Mouse (Mus musculus) thymus, postnatal 4 days (tissue): Measurements from ENCODE around the gene Med21.
A peak's percentile ranks its signal among the peaks of the same experiment; 100 is the strongest.

Experiments
- DNase-seq: peaks from one replicate; pipeline ENCODE4 v3.0.0; 2021

The Med21 gene

GRCm38 (mm10) chr6:146640991-146641390 is 1.4 kb upstream of the Med21 start:
- no peak for DNase-seq

- DNase-seq = no peak
Measured at GRCm38 (mm10) chr6:146641621-146642210, 631 bp upstream of the Med21 start.

DNA sequence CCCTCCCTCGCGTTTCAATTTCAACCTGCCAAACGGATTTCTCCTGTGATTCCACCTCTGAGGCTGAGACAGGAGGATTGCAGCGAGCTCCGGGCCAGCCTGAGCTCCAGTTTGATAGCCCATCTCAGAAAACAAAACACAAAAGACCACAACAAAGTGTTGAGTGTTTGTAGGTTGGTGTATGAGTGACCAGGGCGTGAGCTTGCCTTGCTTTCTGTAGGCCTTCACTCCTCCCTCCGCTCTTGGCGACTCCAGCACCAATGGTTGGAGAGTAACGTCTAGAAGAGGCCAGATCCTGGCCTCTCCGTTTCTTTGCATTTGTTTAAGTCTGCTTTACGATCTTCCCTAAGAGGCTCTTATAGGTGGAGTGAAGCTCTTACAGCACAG is 830 bp downstream of the Med21 start:
- DNase-seq = no peak

DNA sequence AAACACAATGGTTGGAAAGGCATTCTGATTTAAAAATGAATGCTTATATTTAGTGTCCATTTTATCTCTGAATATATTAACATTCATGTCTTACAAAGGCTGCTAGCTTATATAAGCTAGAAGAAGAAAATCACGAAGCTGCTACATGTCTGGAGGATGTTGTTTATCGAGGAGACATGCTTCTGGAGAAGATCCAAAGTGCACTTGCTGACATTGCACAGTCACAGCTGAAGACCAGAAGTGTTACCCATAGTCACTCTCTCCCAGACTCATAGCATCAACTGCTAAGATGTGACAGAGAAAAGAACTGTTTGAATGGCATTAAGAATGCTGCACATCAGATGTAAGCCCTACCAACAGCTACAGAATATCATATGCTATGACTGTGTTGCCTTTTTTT is 7.7 kb downstream of the Med21 start:
- no peak for DNase-seq

DNA sequence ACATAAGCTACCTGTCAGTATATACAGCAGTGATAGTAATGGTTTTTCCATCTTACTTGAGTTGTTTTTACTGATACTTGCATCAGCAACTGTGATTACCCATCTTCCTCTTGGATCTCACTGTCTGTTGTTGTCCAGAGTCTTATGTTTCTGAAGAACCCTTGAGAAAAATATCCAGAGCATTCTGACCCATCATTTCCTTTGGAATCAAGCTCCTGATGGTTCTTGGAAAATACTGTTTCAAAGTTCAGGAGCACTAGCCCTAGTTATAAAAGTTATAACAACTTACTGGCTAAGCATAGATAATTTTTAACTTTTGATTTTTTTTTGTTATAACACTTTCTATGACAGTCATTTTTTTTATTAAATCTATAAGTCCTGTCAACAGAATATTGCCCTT is 9.1 kb downstream of the Med21 start:
- no peak for DNase-seq

GRCm38 (mm10) chr6:146653197-146653596 is 10.8 kb downstream of the Med21 start:
- no peak for DNase-seq

GRCm38 (mm10) chr6:146660591-146660990 is 18.2 kb downstream of the Med21 start:
- no peak for DNase-seq

DNA sequence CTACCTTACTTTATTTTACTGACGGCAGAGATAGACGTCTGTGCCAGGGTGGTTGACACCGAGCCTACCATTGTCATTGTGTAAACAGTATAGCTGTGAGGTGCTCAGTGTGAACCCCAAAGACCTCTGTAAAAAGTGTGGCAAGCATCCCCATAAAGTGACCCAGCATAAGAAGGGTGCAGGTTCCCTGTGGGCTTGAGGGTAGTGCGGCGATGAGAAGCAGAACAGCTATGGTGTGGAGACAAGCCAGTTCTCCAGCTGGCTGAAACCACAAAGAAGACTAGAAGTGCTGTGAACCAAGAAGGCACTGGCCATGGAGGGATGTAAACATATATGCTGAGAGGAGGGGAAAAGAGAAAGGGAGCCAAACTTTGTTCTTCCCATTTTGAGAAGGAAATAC is 19.3 kb downstream of the Med21 start:
- DNase-seq = no peak

DNA sequence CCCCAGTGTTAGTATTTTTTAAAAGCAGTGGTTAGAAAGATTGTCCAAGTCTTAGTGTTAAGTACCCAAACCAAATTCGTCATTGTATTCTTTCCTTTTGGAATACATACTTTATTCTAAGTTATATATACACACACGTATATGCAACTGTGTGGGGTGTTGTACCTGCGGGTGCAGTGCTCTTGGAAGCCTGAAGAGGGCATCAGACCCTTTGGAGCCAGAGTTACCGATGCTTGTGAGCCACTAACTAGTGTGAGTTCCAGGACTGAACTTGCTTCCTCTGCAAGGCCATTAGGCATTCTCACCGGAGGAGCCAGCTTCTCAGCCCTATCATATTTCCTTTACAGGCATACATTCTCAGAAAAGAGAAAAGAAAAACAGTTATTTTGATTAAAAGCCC is 20.3 kb downstream of the Med21 start:
- DNase-seq = peak; percentile 72

DNA sequence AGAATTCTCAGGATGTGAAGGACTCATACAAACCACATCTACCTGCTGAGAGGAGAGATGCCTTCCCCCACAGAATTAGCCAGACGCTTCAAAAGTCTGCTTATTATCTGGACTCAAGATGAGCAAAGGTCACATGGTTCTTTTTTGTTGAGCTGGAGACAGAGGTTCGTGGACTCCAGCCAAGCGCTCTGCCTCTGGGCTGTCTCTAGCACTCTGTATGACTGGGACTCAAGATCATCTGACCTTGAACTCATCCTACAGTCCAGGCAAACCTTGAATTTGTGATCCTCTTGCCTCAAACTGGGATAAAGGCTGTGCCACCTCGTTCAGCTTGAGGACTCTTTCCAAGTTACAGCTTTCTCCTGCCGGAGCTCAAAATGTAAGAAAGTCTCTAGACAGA is 21.8 kb downstream of the Med21 start:
- peak; percentile 1 for DNase-seq

DNA sequence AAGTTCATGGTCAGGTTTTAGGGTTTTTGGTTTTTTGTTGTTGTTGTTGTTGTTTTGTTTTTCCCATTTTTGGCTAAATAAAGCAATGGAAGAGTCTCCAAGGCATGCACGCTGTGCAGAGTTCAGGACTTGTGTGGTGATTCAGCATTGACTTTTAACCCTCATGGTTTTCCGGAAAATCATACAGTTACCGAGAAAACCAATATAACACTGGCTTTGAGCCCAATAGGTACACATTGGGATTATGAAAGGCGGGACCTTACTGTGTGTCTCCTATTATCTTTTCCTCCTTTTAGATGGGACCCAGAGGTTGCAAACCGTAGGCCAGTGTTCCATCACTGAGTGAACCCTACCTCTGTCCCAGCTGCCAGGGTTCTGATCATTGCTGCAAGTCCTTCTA is 22.6 kb downstream of the Med21 start:
- no peak for DNase-seq

- peak; percentile 0 for DNase-seq
Measured at GRCm38 (mm10) chr6:146665408-146665807, 23.1 kb downstream of the Med21 start.

- no peak for DNase-seq
Measured at GRCm38 (mm10) chr6:146666811-146667210, 24.5 kb downstream of the Med21 start.

GRCm38 (mm10) chr6:146668606-146669005 is 26.3 kb downstream of the Med21 start:
- DNase-seq = no peak

DNA sequence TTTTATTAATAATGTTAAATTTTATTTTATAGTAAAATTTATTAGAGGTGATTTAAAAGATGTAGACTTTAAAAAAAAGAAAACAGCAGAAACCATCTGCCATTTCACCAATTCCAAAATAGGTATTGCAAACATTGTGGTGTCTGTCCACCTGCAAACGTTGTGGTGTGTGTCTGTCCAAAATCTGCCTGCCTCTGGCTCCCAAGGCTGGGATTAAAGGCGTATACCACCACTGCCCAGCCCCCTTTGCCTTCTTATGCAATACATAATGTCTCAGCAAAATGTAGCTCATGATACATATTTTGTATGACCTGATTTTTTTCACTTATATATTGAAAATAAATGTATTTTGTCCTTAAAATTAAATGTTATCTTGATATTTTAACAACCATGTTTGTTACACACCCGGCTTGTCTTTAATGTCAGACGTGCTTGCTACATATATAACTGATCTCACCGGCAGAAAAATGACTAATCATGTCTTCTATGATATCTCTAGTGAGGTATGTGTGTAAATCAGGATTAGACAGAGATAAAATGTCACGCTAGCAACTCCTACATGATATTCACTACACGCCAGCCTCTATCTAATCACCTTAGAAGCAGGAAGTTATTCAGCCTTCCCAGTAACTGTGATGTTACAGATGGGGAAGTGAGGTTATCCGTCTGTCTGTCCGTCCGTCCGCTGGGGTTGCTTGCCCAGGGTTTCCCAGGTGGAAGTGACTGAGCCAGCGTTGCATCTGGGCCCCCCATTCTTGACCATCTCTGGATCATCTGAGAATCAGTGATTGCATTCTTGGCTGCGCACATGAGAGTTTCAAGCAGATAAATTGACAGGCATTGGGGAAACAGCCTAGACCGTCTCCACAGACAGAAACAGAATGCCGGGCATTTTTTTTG is 28.9 kb downstream of the Med21 start:
- no peak for DNase-seq

- DNase-seq = no peak
Measured at GRCm38 (mm10) chr6:146672106-146672505, 29.8 kb downstream of the Med21 start.

DNA sequence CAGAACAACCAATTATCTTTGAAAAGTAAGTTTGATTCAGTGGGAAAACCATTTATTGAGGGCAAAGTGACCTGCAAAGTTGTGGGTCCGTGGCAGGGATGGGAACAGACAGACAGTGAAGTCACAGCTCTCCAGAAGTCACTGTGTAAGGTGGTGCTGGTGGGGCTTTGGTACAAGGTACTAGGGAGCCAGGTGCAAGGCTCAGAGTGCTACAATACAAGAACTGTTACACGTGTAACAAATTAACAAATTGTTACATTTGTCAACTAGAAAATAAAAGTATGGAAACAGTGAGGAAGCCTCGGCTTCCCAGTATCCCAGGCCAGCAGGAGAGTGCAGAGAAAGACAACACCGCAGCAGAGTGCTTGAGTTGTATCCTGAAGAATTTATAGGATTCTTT is 31.3 kb downstream of the Med21 start:
- DNase-seq = no peak

DNA sequence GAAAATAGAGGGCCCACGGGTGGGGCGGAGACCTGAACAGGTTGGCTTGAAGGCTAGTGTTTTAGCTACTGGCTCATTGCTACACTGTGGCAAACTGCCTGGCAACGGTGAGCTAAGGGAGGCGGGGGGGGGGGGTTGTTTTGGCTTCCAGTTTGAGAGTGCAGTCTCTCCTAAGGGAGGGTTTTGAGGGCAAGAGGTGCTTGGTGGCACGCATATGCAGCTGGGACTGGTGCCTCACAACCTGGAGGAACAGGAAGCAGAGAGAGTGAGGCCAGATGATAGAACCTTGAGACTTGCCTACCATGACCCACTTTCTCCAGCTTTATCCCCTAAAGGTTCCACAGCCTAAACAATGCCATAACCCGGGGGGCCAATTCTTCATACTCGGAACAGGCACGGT is 32.1 kb downstream of the Med21 start:
- DNase-seq = peak; percentile 37

- no peak for DNase-seq
Measured at GRCm38 (mm10) chr6:146674881-146675536, 32.7 kb downstream of the Med21 start.

- DNase-seq = no peak
Measured at GRCm38 (mm10) chr6:146676904-146677303, 34.6 kb downstream of the Med21 start.

- DNase-seq = no peak
Measured at GRCm38 (mm10) chr6:146678136-146679070, 36.1 kb downstream of the Med21 start.

GRCm38 (mm10) chr6:146683881-146684280 is 41.5 kb downstream of the Med21 start:
- DNase-seq = no peak

DNA sequence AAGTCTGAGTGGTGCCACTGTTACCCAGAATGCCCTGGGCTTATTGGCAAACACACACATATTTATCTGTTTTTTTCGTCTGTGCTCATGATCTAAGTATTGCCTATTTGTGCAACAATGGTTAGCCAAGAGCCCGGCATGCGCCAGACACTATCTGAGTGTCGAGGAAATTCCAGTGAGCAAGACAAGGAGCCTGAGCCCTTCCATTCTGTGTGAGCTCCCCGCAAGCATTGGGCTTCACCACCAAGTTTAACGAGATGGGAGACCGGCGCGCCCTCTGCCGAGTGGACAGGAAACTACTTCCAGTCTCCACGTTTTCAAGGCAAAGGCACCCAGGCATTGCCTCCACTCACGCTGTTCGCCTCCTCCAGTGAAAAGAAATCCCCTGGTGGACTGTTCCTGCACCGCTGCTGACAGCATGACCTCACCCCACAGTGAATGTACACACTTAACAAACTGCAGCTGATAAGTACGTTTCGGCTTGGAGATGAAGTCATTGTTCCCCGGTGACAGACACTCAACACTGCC is 43.5 kb downstream of the Med21 start:
- DNase-seq = peak; percentile 78
